Comparison of ENCODE assay signal across 26 mouse cellular contexts in genomic region chrX:143164945-143165344, GRCm38 (mm10).
"Had no signal": no experiment of that assay in that cellular context is flagged by ENCODE, and none has a peak within 500 bp of the region (broad histone marks: within the 10 kb centered on the region; RNA-seq: fewer than 3 reads in every experiment).

No protein-coding gene starts in this region.

- H3K9me3 ChIP-seq: embryonic facial prominence, embryonic 10.5 days; embryonic facial prominence, embryonic 12.5 days; embryonic facial prominence, embryonic 13.5 days; embryonic facial prominence, embryonic 15.5 days; forebrain, embryonic 10.5 days; forebrain, embryonic 12.5 days; forebrain, embryonic 13.5 days; forebrain, embryonic 15.5 days; heart, embryonic 10.5 days had no signal

- DNase-seq: cerebellum, adult 9-10 months; cerebellum, adult 9-11 months; cerebellum, postnatal 10 days; cerebellum, postnatal 14 days; cerebellum, postnatal 25 days; cerebellum, postnatal 36 days; embryo, embryonic 11 days; forebrain, postnatal 0 days; gastrocnemius, adult 2 months; gastrocnemius, postnatal 10 days; gastrocnemius, postnatal 14 days; gastrocnemius, postnatal 25 days; gastrocnemius, postnatal 36 days; heart, adult 11 months; heart, adult 18-20 months; heart, adult 2 months had no signal

- H3K4me3 ChIP-seq: embryonic facial prominence, embryonic 10.5 days; embryonic facial prominence, embryonic 12.5 days; embryonic facial prominence, embryonic 13.5 days; embryonic facial prominence, embryonic 15.5 days; erythroblast, embryonic 14.5 days; forebrain, embryonic 10.5 days; forebrain, embryonic 12.5 days; forebrain, embryonic 13.5 days; forebrain, embryonic 15.5 days; gastrocnemius, adult 2 months; heart, adult 2 months; heart, embryonic 10.5 days had no signal

- H3K27me3 ChIP-seq: embryonic facial prominence, embryonic 12.5 days; embryonic facial prominence, embryonic 13.5 days; embryonic facial prominence, embryonic 15.5 days; forebrain, embryonic 12.5 days; forebrain, embryonic 13.5 days; forebrain, embryonic 15.5 days had no signal

- H3K9ac ChIP-seq: embryonic facial prominence, embryonic 12.5 days; embryonic facial prominence, embryonic 13.5 days; embryonic facial prominence, embryonic 15.5 days; forebrain, embryonic 12.5 days; forebrain, embryonic 13.5 days; forebrain, embryonic 15.5 days; forebrain, postnatal 0 days had no signal

- H3K4me2 ChIP-seq: embryonic facial prominence, embryonic 12.5 days; embryonic facial prominence, embryonic 13.5 days; embryonic facial prominence, embryonic 15.5 days; forebrain, embryonic 12.5 days; forebrain, embryonic 13.5 days; forebrain, embryonic 15.5 days had no signal

- H3K4me1 ChIP-seq: embryonic facial prominence, embryonic 10.5 days; embryonic facial prominence, embryonic 12.5 days; embryonic facial prominence, embryonic 13.5 days; embryonic facial prominence, embryonic 15.5 days; forebrain, embryonic 10.5 days; forebrain, embryonic 12.5 days; forebrain, embryonic 13.5 days; forebrain, embryonic 15.5 days; heart, embryonic 10.5 days had no signal

- H3K27ac ChIP-seq: embryonic facial prominence, embryonic 10.5 days; embryonic facial prominence, embryonic 12.5 days; embryonic facial prominence, embryonic 13.5 days; embryonic facial prominence, embryonic 15.5 days; forebrain, embryonic 10.5 days; forebrain, embryonic 12.5 days; forebrain, embryonic 13.5 days; forebrain, embryonic 15.5 days; gastrocnemius, adult 2 months; heart, adult 2 months; heart, embryonic 10.5 days had no signal

- H3K36me3 ChIP-seq: embryonic facial prominence, embryonic 10.5 days; embryonic facial prominence, embryonic 12.5 days; embryonic facial prominence, embryonic 13.5 days; embryonic facial prominence, embryonic 15.5 days; forebrain, embryonic 10.5 days; forebrain, embryonic 12.5 days; forebrain, embryonic 15.5 days; heart, embryonic 10.5 days had no signal
